Mouse (Mus musculus): Measurements from ENCODE around the gene Ciao2a. TPM values are rescaled to one million over a fixed set of nuclear protein-coding genes. Genes with fewer than 3 reads are reported as not detected.
A peak's percentile ranks its signal among the peaks of the same experiment; 100 is the strongest.

The Ciao2a gene
- polyA plus RNA-seq, 1 experiment from 2014 or later = 61.0 TPM

DNA sequence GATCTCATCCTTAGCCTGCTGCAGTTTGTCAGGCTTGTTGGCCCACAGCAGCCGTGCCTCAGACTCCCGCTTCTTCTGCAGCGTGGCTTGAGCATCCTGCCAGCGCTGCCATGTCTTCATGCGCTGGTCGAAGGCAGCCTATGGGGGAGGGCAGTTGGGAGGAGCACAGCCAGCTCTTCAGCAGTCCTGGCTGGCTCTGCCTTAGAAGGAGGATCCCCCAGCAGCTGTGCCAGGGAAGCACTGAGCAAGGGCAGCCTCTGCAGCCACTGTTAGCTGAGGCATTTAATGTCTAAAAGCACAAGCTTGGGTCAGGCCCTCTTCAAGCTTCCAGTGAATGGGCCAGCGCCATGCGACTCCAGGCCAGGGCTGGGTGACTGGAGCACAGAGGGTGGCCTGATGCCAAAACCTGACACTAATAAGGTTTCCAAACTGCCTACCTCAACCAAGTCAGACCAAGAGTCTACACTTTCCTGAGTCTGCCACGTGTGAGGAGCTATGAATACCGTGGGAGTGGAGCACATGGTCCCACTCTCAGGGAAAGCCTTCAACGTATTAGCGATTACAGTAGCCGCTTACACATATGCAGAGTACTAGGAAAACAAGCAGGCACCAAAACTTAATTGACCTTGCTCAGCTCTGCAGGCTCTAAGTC lies 35.7 kb upstream of the Ciao2a start:
- H3K4me1 ChIP-seq (ENCODE audit: control insufficient read depth, insufficient read depth, low read length) = no peaks in the 10 kb centered on the region
- peaks cover 60% of the 10 kb centered on the region for H3K36me3 ChIP-seq (ENCODE audit: control insufficient read depth, insufficient read depth, low read length)
- H3K27ac ChIP-seq (ENCODE audit: low read length) = no peak overlapping the region
- no peaks in the 10 kb centered on the region for H3K27me3 ChIP-seq (ENCODE audit: control insufficient read depth, insufficient read depth, low read depth, low read length)
- no peaks in the 10 kb centered on the region for H3K9me3 ChIP-seq (replicated peaks; ENCODE audit: control insufficient read depth, low read length, poor library complexity, severe bottlenecking)
- H3K4me2 ChIP-seq (ENCODE audit: low read length) = no peak overlapping the region
- ATAC-seq = no peak
- WGBS = 91% methylated on average over 13 of the region's 13 CpGs
- no peak overlapping the region for H3K9ac ChIP-seq (ENCODE audit: low read depth, low read length)
- no peak overlapping the region for H3K4me3 ChIP-seq (ENCODE audit: low read depth, low read length)

DNA sequence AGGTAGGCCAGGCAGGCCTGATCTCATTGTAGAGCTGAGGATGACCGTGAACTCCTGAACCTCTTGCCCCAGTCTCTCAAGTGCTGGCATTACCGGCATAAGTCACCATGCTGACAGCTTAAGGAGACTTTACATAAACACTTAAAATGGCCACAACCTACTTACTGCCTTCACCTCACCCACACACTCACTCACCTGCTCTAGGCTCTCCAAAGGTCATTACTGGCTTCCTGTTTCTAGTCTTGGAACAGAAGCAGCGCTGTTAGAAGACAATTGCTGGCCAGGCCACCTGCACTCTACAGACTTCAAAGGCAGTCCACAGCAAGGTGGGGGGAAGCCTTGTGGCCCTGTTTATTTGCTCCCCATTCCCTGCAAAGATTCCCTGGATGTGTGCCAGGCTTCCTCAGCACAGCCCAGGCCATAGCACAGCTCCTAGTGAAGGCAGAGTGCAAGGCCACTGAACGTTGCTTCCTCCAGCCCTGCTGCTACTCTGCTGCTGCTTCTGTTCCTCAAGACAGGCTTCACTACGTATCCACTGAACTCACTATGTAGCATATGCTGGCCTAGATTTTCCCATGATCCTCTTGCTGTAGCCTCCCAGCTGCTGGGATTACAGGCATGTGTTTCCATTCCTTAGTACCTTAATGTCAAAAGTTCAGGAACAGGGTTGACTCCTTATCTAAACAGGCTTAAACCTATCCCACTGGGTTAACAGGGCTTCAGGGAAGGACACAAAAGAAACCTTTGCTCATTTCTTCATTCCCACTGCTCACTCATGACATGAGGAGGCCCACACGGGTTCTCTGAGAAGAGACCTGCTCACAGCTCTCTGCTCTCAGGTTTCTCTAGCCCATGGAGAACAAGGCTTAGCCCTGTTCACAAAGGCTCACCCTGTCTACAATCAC lies 34.8 kb upstream of the Ciao2a start:
- Histone ChIP-seq H3K9me3 (replicated peaks; ENCODE audit: control insufficient read depth, low read length, poor library complexity, severe bottlenecking) (no peaks in the 10 kb centered on the region), H3K9ac (ENCODE audit: low read depth, low read length) (no peak overlapping the region), H3K27ac (ENCODE audit: low read length) (no peak overlapping the region), H3K4me2 (ENCODE audit: low read length) (no peak overlapping the region), H3K4me1 (ENCODE audit: control insufficient read depth, insufficient read depth, low read length) (no peaks in the 10 kb centered on the region), H3K27me3 (ENCODE audit: control insufficient read depth, insufficient read depth, low read depth, low read length) (no peaks in the 10 kb centered on the region), H3K4me3 (ENCODE audit: low read depth, low read length) (no peak overlapping the region), H3K36me3 (ENCODE audit: control insufficient read depth, insufficient read depth, low read length) (peaks cover 66% of the 10 kb centered on the region)
- 81% methylated on average over 6 of the region's 6 CpGs for WGBS
- no peak for ATAC-seq

DNA sequence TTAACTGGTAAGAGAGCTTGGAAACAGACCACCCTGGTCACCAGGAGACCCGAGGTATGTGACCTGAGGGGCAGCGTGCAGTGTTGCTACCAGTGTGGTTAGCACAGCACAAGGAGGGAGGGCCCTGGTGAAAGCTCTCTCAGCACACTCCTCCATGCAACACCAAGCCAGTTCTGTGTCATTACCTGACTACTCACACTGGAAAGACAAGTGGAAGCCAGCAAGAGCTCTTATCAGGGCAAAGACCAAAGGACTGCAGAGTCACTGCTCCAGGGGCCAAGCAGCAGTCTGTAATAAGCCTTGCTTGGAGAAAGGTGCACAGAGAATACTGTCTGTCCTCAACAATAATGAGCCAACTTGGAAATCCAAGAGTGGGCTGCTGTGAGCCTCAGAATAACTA lies 33.7 kb upstream of the Ciao2a start:
- H3K36me3 ChIP-seq (ENCODE audit: control insufficient read depth, insufficient read depth, low read length) = peaks cover 67% of the 10 kb centered on the region
- no peaks in the 10 kb centered on the region for H3K9me3 ChIP-seq (replicated peaks; ENCODE audit: control insufficient read depth, low read length, poor library complexity, severe bottlenecking)
- no peak overlapping the region for H3K27ac ChIP-seq (ENCODE audit: low read length)
- no peak overlapping the region for H3K4me3 ChIP-seq (ENCODE audit: low read depth, low read length)
- no peaks in the 10 kb centered on the region for H3K27me3 ChIP-seq (ENCODE audit: control insufficient read depth, insufficient read depth, low read depth, low read length)
- WGBS = 86% methylated on average over 2 of the region's 2 CpGs
- no peaks in the 10 kb centered on the region for H3K4me1 ChIP-seq (ENCODE audit: control insufficient read depth, insufficient read depth, low read length)
- H3K4me2 ChIP-seq (ENCODE audit: low read length) = no peak overlapping the region
- no peak for ATAC-seq
- no peak overlapping the region for H3K9ac ChIP-seq (ENCODE audit: low read depth, low read length)

GRCm38 (mm10) chr9:66101577-66101976 lies 24.8 kb upstream of the Ciao2a start:
- no peaks in the 10 kb centered on the region for H3K9me3 ChIP-seq (replicated peaks; ENCODE audit: control insufficient read depth, low read length, poor library complexity, severe bottlenecking)
- H3K4me2 ChIP-seq (ENCODE audit: low read length) = no peak overlapping the region
- ATAC-seq = no peak
- no peaks in the 10 kb centered on the region for H3K27me3 ChIP-seq (ENCODE audit: control insufficient read depth, insufficient read depth, low read depth, low read length)
- H3K36me3 ChIP-seq (ENCODE audit: control insufficient read depth, insufficient read depth, low read length) = peaks cover 45% of the 10 kb centered on the region
- H3K4me1 ChIP-seq (ENCODE audit: control insufficient read depth, insufficient read depth, low read length) = no peaks in the 10 kb centered on the region
- no peak overlapping the region for H3K9ac ChIP-seq (ENCODE audit: low read depth, low read length)
- WGBS = 86% methylated on average over 8 of the region's 8 CpGs
- no peak overlapping the region for H3K27ac ChIP-seq (ENCODE audit: low read length)
- no peak overlapping the region for H3K4me3 ChIP-seq (ENCODE audit: low read depth, low read length)

DNA sequence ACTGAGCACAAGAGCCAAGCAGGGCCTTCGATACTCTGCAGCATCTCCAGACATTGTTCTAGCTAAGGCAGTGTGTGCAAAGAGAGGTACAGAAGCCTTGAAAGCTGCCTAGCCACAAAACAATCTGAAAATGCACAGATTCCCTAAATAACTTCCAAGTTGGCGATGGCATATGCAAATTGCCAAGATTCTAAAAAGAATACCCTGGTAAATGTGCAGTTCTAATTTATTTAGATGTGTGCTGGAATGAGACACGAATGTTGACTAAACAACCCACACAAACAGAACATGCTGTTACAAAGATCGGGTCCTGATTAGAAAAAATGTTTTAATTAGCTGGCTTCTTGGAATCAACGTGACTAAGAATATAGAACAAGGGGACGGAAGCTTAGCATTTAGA lies 23.7 kb upstream of the Ciao2a start:
- ATAC-seq = no peak
- 93% methylated on average over 6 of the region's 6 CpGs for WGBS

GRCm38 (mm10) chr9:66104601-66105000 lies 21.8 kb upstream of the Ciao2a start:
- no peaks in the 10 kb centered on the region for H3K9me3 ChIP-seq (replicated peaks; ENCODE audit: control insufficient read depth, low read length, poor library complexity, severe bottlenecking)
- peaks cover 33% of the 10 kb centered on the region for H3K36me3 ChIP-seq (ENCODE audit: control insufficient read depth, insufficient read depth, low read length)
- no peak overlapping the region for H3K4me3 ChIP-seq (ENCODE audit: low read depth, low read length)
- H3K27me3 ChIP-seq (ENCODE audit: control insufficient read depth, insufficient read depth, low read depth, low read length) = no peaks in the 10 kb centered on the region
- no peak overlapping the region for H3K4me2 ChIP-seq (ENCODE audit: low read length)
- no peak overlapping the region for H3K9ac ChIP-seq (ENCODE audit: low read depth, low read length)
- WGBS = 95% methylated on average over 4 of the region's 4 CpGs
- ATAC-seq = no peak
- no peaks in the 10 kb centered on the region for H3K4me1 ChIP-seq (ENCODE audit: control insufficient read depth, insufficient read depth, low read length)
- H3K27ac ChIP-seq (ENCODE audit: low read length) = no peak overlapping the region

More for the DNA sequence above, 23.7 kb upstream of the Ciao2a start:
- H3K9me3 ChIP-seq (replicated peaks; ENCODE audit: control insufficient read depth, low read length, poor library complexity, severe bottlenecking) = no peaks in the 10 kb centered on the region
- H3K4me2 ChIP-seq (ENCODE audit: low read length) = no peak overlapping the region
- H3K9ac ChIP-seq (ENCODE audit: low read depth, low read length) = no peak overlapping the region
- H3K4me1 ChIP-seq (ENCODE audit: control insufficient read depth, insufficient read depth, low read length) = no peaks in the 10 kb centered on the region
- H3K27me3 ChIP-seq (ENCODE audit: control insufficient read depth, insufficient read depth, low read depth, low read length) = no peaks in the 10 kb centered on the region
- H3K4me3 ChIP-seq (ENCODE audit: low read depth, low read length) = no peak overlapping the region
- H3K27ac ChIP-seq (ENCODE audit: low read length) = no peak overlapping the region
- H3K36me3 ChIP-seq (ENCODE audit: control insufficient read depth, insufficient read depth, low read length) = peaks cover 42% of the 10 kb centered on the region

- Histone ChIP-seq H3K27ac (ENCODE audit: low read length) (no peak overlapping the region), H3K4me2 (ENCODE audit: low read length) (no peak overlapping the region), H3K27me3 (ENCODE audit: control insufficient read depth, insufficient read depth, low read depth, low read length) (no peaks in the 10 kb centered on the region), H3K36me3 (ENCODE audit: control insufficient read depth, insufficient read depth, low read length) (peaks cover 33% of the 10 kb centered on the region), H3K4me3 (ENCODE audit: low read depth, low read length) (no peak overlapping the region), H3K9me3 (replicated peaks; ENCODE audit: control insufficient read depth, low read length, poor library complexity, severe bottlenecking) (no peaks in the 10 kb centered on the region), H3K4me1 (ENCODE audit: control insufficient read depth, insufficient read depth, low read length) (no peaks in the 10 kb centered on the region), H3K9ac (ENCODE audit: low read depth, low read length) (no peak overlapping the region)
- 91% methylated on average over 8 of the region's 8 CpGs for WGBS
- ATAC-seq = no peak
These were observed 21.2 kb upstream of the Ciao2a start for GRCm38 (mm10) chr9:66105168-66105567.

- no peak overlapping the region for H3K9ac ChIP-seq (ENCODE audit: low read depth, low read length)
- peaks cover 16% of the 10 kb centered on the region for H3K36me3 ChIP-seq (ENCODE audit: control insufficient read depth, insufficient read depth, low read length)
- H3K27me3 ChIP-seq (ENCODE audit: control insufficient read depth, insufficient read depth, low read depth, low read length) = no peaks in the 10 kb centered on the region
- no peak for ATAC-seq
- H3K4me1 ChIP-seq (ENCODE audit: control insufficient read depth, insufficient read depth, low read length) = no peaks in the 10 kb centered on the region
- no peak overlapping the region for H3K4me3 ChIP-seq (ENCODE audit: low read depth, low read length)
- H3K9me3 ChIP-seq (replicated peaks; ENCODE audit: control insufficient read depth, low read length, poor library complexity, severe bottlenecking) = no peaks in the 10 kb centered on the region
- no peak overlapping the region for H3K4me2 ChIP-seq (ENCODE audit: low read length)
- 97% methylated on average over 1 of the region's 1 CpGs for WGBS
- H3K27ac ChIP-seq (ENCODE audit: low read length) = no peak overlapping the region
These were observed 16.8 kb upstream of the Ciao2a start for GRCm38 (mm10) chr9:66109574-66109973.

DNA sequence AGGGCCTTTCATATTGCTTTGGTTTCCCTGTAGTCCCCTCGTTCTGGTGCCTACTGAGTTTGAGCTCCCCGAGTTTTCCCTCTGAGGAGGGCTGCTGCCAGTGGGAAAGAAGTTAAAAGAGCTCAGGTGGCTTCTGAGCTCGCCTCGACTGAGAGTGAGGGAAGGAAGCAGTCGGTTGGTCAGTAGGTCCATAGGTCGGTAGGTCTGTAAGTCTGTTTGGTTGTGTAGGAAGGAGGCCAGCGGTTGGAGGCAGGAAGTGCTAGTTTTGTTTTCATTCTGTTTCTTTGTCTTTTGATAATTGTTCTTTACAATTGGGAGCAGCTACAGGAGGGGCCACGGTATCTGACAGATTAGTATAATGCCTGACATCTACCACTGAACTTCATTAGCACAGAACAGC lies 16.3 kb upstream of the Ciao2a start:
- Histone ChIP-seq H3K9me3 (replicated peaks; ENCODE audit: control insufficient read depth, low read length, poor library complexity, severe bottlenecking) (no peaks in the 10 kb centered on the region), H3K36me3 (ENCODE audit: control insufficient read depth, insufficient read depth, low read length) (peaks cover 11% of the 10 kb centered on the region; the same call in 1 of the 2 replicates), H3K9ac (ENCODE audit: low read depth, low read length) (no peak overlapping the region), H3K27ac (ENCODE audit: low read length) (0 out of 2 replicates have a peak overlapping the region, but pooled peaks have one; percentile 33), H3K4me1 (ENCODE audit: control insufficient read depth, insufficient read depth, low read length) (no peaks in the 10 kb centered on the region), H3K4me3 (ENCODE audit: low read depth, low read length) (no peak overlapping the region), H3K27me3 (ENCODE audit: control insufficient read depth, insufficient read depth, low read depth, low read length) (no peaks in the 10 kb centered on the region), H3K4me2 (ENCODE audit: low read length) (no peak overlapping the region)
- no peak for ATAC-seq
- 44% methylated on average over 8 of the region's 8 CpGs for WGBS

Measured in midbrain, embryonic 16.5 days (tissue).